Mouse (Mus musculus): ENCODE measurements around the gene Gm37419. TPM values are rescaled to one million over a fixed set of nuclear protein-coding genes. Genes with fewer than 3 reads are reported as not detected.

The Gm37419 gene
- polyA plus RNA-seq, 1 experiment = not detected

DNA sequence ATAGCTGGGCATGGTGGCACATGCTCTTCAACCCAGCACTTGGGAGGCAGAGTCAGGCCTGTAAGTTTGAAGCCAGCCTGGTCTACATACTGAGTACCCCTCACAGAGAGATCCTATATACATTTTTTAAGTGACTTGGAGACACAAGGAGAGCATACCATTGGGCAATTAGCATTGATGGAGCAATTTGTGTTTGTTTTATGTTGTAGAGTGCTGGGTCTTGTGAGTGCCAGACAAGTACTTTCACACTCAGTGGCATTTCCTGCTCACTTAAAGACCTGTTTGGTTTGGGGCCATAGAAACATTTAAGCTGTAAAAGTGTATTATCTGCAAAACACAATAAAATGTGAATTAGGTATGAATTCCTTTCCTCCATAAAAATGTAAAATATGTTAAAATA lies 47.5 kb downstream of the Gm37419 start:
- Histone ChIP-seq H3K4me1 (ENCODE audit: control insufficient read depth, insufficient read depth, low read length) (peaks cover 18% of the 10 kb centered on the region), H3K36me3 (ENCODE audit: control insufficient read depth, insufficient read depth, low read length) (no peaks in the 10 kb centered on the region), H3K27me3 (replicated peaks; ENCODE audit: control insufficient read depth, insufficient read depth, low read length) (no peaks in the 10 kb centered on the region), H3K27ac (ENCODE audit: insufficient read depth, low read depth, low read length) (no peak overlapping the region), H3K4me3 (ENCODE audit: insufficient read depth, low read depth, low read length) (no peak overlapping the region)
- TF ChIP-seq CTCF (conservative IDR thresholded peaks at IDR 0.05; ENCODE audit: insufficient read depth, insufficient read length, low read depth, low read length) (no peak), POLR2A (IDR thresholded peaks at IDR 0.05; ENCODE audit: low read depth, low read length) (no peak)
- DNase-seq = no peak

DNA sequence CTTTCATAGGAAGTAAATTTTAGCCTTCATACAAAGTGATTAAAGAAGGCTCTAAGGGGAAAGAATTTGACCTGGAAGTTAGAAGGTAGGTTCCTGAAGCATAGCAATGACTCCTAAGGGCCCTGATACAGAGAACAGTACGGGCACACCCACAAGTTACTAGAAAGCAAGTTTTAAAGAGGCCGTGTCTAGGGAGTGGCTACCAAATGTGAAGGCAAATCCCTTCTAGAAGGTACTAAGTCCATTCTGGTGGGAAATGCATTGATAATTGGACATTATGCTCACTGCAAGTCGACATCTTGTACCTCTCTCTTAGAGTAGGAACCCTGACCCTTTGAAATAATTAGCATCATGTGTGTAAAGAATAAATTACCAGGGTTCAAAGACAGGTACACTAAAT lies 48.1 kb downstream of the Gm37419 start:
- no peak for DNase-seq
- Histone ChIP-seq H3K36me3 (ENCODE audit: control insufficient read depth, insufficient read depth, low read length) (no peaks in the 10 kb centered on the region), H3K27me3 (replicated peaks; ENCODE audit: control insufficient read depth, insufficient read depth, low read length) (no peaks in the 10 kb centered on the region), H3K4me3 (ENCODE audit: insufficient read depth, low read depth, low read length) (no peak overlapping the region), H3K27ac (ENCODE audit: insufficient read depth, low read depth, low read length) (no peak overlapping the region), H3K4me1 (ENCODE audit: control insufficient read depth, insufficient read depth, low read length) (peaks cover 18% of the 10 kb centered on the region)
- WGBS = 74% methylated on average over 3 of the region's 3 CpGs
- no peak for TF ChIP-seq POLR2A (IDR thresholded peaks at IDR 0.05; ENCODE audit: low read depth, low read length)
- no peak for TF ChIP-seq CTCF (conservative IDR thresholded peaks at IDR 0.05; ENCODE audit: insufficient read depth, insufficient read length, low read depth, low read length)

Other genes with a start within 250 kb of the Gm37419 start
- not detected in 2 replicates for gene Sst, start 97.5 kb upstream of the Gm37419 start, polyA plus RNA-seq (2012; rRNA removed)
- gene Rtp2, start 56.1 kb upstream of the Gm37419 start, polyA plus RNA-seq (2012; rRNA removed) = not detected in 2 replicates
- gene Bcl6, start 370 bp downstream of the Gm37419 start, polyA plus RNA-seq (2012; rRNA removed) = 11.7 and 13.0 TPM in 2 replicates